Mouse (Mus musculus) kidney, embryonic 14.5 days (tissue): ENCODE data around the gene Gm28230. TPM values are rescaled to one million over a fixed set of nuclear protein-coding genes. Genes with fewer than 3 reads are reported as not detected.

ENCODE experiments used
- ATAC-seq: fragments of 200-750 bp; cut with Nextera tagmentation; 2 replicates; pipeline ENCODE4 v1.8.0; 2017; ENCODE audit warnings: moderate number of reproducible peaks, mild to moderate bottlenecking, moderate TSS enrichment, moderate library complexity; ENCODE audit not compliant: low FRiP score, low TSS enrichment
- H3K27ac ChIP-seq: fragments of 300-500 bp; sonication (generic); 2 replicates; pipeline ENCODE4 v1.5.1; 2014; ENCODE audit warnings: low read depth, mild to moderate bottlenecking, low read length, moderate library complexity, mixed read lengths
- H3K27me3 ChIP-seq: fragments of 300-500 bp; sonication (generic); 2 replicates; pipeline ENCODE4 v1.6.1; 2014; ENCODE audit warnings: mild to moderate bottlenecking, low read length; ENCODE audit not compliant: control insufficient read depth, insufficient read depth
- H3K36me3 ChIP-seq: fragments of 300-500 bp; sonication (generic); 2 replicates; pipeline ENCODE4 v1.6.1; 2014; ENCODE audit warnings: low read length, mixed read lengths; ENCODE audit not compliant: control insufficient read depth, insufficient read depth
- H3K4me1 ChIP-seq: fragments of 300-500 bp; sonication (generic); 2 replicates; pipeline ENCODE4 v1.6.1; 2014; ENCODE audit warnings: low read length, mixed read lengths; ENCODE audit not compliant: control insufficient read depth, insufficient read depth
- H3K4me2 ChIP-seq: fragments of 300-500 bp; sonication (generic); replicated peaks from 2 replicates; pipeline ENCODE4 v1.6.1; 2014; ENCODE audit warnings: low read depth, mild to moderate bottlenecking, low read length
- H3K4me3 ChIP-seq: fragments of 300-500 bp; sonication (generic); 2 replicates; pipeline ENCODE4 v1.5.1; 2014; ENCODE audit warnings: mild to moderate bottlenecking, low read length
- H3K9ac ChIP-seq: fragments of 300-500 bp; sonication (generic); 2 replicates; pipeline ENCODE4 v1.6.1; 2014; ENCODE audit warnings: low read depth, mild to moderate bottlenecking, low read length, moderate library complexity
- H3K9me3 ChIP-seq: fragments of 300-500 bp; sonication (generic); 2 replicates; pipeline ENCODE4 v1.6.1; 2016; ENCODE audit warnings: low read length; ENCODE audit not compliant: control insufficient read depth
- WGBS: fragments of 180-500 bp; shearing (Covaris S2); extraction: QIAGEN DNeasy Blood & Tissue Kit; methylation state at CpG from one replicate; pipeline ENCODE4 v1.1.7; 2014; 5-methylcytosine and 5-hydroxymethylcytosine counted together
- polyA plus RNA-seq: library from polyadenylated mRNA; unstranded; fragments of >200 nt; fragmentation: Nextera tagmentation; extraction: Ambion mirVana; gene quantifications from 2 replicates; pipeline ENCODE4 v1.2.1, GENCODE M21; 2014

Gm28230 gene
- polyA plus RNA-seq, 1 experiment from 2014 or later = 2.3 TPM

DNA sequence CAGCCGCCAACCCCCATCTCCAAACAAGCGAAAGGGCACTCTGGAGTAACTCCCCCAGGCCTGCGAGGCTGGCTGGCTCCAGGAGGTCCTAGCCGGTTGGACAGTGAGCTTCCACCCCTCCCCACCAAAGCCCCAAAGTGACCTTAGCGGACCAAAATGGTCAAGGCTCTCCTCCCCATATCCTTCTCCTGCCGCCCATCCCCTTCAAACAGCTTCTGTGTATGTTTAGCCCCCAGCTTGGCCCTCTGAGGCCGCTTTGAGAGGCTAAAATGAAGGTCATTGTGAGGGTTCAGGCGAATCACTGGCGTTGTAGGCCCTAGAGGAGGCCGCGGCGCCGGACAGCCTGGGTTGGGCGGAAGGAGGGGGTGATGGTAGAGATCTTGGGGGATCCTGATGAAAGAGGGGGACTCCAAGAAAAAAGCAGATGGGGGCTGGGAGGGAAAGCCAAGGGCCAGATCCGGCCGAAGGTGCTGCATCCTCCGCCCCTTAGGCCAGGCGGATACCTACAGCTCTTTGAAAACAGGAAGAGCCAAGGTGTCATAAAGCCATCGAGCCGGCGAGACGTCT lies 25.9 kb upstream of the Gm28230 start:
- H3K9me3 ChIP-seq = no peaks in the 10 kb centered on the region
- no peaks in the 10 kb centered on the region for H3K27me3 ChIP-seq
- peak overlapping the region; percentile 85 for H3K4me3 ChIP-seq
- peaks cover 3% of the 10 kb centered on the region; the same call in 1 of the 2 replicates for H3K36me3 ChIP-seq
- peak overlapping the region; percentile 85 for H3K4me2 ChIP-seq
- peak overlapping the region; percentile 99 for H3K9ac ChIP-seq
- peak; percentile 6; the same call in 1 of the 2 replicates for ATAC-seq
- H3K27ac ChIP-seq = peak overlapping the region; percentile 99
- peaks cover 26% of the 10 kb centered on the region; the same call in 1 of the 2 replicates for H3K4me1 ChIP-seq
- WGBS = 7% methylated on average over 22 of the region's 22 CpGs

DNA sequence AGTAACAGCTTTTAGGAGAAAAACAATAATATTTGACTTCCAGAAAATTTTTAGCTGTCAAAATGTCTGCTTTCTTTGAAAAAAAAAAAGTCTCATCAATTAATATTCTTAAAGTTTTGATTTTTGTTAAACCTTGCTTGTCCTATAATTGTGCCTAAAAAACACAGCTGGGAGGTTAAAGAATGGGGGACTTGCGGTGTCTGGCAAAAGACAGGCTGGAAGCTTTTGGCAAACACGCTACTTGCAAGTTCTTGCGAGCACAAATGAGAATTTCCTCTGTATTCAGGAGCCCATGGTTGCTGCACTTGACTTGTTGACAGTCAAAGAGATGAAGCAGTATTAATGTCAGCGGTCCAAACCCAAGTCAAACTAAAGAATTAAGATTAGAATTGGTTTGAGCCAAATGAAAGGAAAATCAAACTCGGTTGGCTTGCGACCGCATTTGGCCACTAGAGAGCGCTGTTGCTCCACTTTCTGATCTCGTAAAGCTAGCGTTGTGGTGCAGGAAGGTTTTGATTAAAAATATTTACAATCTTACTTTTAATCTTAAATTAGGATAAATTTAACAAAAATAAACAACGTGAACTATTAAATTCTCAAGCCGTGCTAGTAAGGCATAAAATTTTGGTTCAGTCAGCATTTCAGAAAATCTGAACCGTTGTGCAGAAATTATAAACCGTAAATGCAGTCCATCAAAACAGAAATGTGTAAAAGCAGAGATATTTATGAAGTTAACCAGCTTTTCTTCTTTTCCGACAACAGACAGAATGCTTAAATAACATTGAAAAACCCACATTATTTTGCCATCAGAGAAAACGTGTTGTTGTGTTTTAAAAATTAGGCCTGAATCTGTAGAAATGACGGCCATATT lies 24.3 kb upstream of the Gm28230 start:
- Histone ChIP-seq H3K4me2 (peak overlapping the region; percentile 56), H3K9me3 (no peaks in the 10 kb centered on the region), H3K27ac (peak overlapping the region; percentile 49; the same call in 1 of the 2 replicates), H3K4me3 (peak overlapping the region; percentile 2; the same call in 1 of the 2 replicates), H3K27me3 (no peaks in the 10 kb centered on the region), H3K36me3 (no peaks in the 10 kb centered on the region), H3K4me1 (peaks cover 13% of the 10 kb centered on the region; the same call in 1 of the 2 replicates), H3K9ac (no peak overlapping the region)
- WGBS = 11% methylated on average over 17 of the region's 17 CpGs
- no peak for ATAC-seq

DNA sequence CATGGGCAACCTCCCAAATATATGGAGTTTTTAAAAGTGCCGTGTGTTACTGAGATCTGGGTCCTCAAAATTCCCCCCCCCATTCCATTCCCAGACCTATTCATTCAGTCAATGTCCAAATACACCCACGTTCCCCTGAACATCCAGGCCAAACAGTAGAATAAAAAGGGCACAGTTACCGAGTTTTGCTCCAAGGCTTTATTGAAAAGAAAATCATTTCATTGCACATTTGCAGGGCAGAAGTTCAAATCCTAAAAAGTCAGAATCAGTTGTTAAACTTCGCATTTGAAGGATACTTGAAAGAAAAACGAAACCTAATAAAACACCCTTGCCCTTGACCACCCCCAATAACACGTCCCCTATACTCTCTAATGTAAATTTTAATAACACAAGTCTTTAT lies 23.7 kb upstream of the Gm28230 start:
- Histone ChIP-seq H3K27ac (peak overlapping the region; percentile 49; the same call in 1 of the 2 replicates), H3K9me3 (no peaks in the 10 kb centered on the region), H3K9ac (no peak overlapping the region), H3K4me1 (peaks cover 20% of the 10 kb centered on the region; the same call in 1 of the 2 replicates), H3K27me3 (no peaks in the 10 kb centered on the region), H3K4me2 (peak overlapping the region; percentile 56), H3K4me3 (peak overlapping the region; percentile 2; the same call in 1 of the 2 replicates), H3K36me3 (no peaks in the 10 kb centered on the region)
- 27% methylated on average over 6 of the region's 6 CpGs for WGBS
- ATAC-seq = no peak

DNA sequence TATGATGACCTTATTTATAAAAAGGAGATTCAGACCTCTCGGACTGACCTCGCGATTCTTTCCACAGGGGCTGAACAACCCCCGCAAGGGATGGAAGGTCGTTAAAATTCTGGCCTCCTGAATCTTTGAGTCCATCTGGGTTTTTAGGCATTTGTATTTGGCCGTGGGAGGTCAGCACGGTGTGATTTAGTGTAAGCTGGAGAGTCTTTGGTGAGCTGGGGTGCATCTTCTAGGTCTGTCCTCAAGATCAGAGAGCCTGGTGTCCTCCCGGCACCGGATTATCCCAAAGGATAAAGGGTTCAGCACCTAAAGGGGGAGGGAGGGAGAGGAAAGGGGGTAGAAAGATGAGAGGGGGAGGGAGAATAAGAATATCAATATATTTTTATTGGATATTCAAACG lies 23.2 kb upstream of the Gm28230 start:
- ATAC-seq = no peak
- peak overlapping the region; percentile 79 for H3K4me3 ChIP-seq
- WGBS = 12% methylated on average over 10 of the region's 10 CpGs
- peak overlapping the region; percentile 56 for H3K4me2 ChIP-seq
- no peaks in the 10 kb centered on the region for H3K27me3 ChIP-seq
- peaks cover 21% of the 10 kb centered on the region; the same call in 1 of the 2 replicates for H3K4me1 ChIP-seq
- peak overlapping the region; percentile 100 for H3K9ac ChIP-seq
- H3K27ac ChIP-seq = peak overlapping the region; percentile 100
- no peaks in the 10 kb centered on the region for H3K36me3 ChIP-seq
- no peaks in the 10 kb centered on the region for H3K9me3 ChIP-seq

DNA sequence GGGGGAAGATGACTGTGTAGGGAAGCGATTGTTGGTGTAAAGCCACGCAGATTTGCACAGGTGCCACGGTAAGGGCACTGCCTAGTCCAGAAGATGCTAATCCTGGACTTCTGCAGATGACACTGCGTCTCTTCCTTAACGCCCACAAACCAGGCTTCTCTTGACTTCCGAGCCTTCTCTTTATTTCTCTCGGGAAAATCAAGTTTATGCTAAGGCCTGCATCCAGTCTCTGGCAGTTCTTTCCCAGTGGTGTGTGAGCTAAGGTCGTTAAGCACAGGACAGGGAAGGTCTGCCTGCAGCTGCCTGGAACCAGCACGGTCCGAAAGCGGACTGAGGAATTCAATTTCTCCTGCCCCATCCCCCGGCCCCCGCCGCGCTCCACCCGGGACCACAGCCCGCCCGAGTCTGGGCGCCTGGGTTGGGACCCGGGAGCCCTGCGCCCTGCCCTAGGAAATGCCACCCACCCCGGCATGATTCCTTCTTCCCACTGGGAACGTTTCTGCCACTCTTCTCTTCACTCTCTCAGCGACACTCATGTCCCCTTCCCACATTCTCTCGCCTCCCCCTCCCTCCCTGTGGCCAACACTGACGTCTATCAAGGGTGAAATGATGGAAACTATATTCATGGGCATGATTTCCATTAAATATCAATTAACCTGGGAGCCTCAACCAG lies 22.7 kb upstream of the Gm28230 start:
- Histone ChIP-seq H3K27ac (peak overlapping the region; percentile 100), H3K36me3 (no peaks in the 10 kb centered on the region), H3K4me3 (peak overlapping the region; percentile 79), H3K4me2 (peak overlapping the region; percentile 56), H3K27me3 (no peaks in the 10 kb centered on the region), H3K4me1 (peaks cover 27% of the 10 kb centered on the region; the same call in 1 of the 2 replicates), H3K9me3 (no peaks in the 10 kb centered on the region), H3K9ac (peak overlapping the region; percentile 100)
- 4% methylated on average over 26 of the region's 26 CpGs for WGBS
- ATAC-seq = peak; percentile 16; the same call in 1 of the 2 replicates

DNA sequence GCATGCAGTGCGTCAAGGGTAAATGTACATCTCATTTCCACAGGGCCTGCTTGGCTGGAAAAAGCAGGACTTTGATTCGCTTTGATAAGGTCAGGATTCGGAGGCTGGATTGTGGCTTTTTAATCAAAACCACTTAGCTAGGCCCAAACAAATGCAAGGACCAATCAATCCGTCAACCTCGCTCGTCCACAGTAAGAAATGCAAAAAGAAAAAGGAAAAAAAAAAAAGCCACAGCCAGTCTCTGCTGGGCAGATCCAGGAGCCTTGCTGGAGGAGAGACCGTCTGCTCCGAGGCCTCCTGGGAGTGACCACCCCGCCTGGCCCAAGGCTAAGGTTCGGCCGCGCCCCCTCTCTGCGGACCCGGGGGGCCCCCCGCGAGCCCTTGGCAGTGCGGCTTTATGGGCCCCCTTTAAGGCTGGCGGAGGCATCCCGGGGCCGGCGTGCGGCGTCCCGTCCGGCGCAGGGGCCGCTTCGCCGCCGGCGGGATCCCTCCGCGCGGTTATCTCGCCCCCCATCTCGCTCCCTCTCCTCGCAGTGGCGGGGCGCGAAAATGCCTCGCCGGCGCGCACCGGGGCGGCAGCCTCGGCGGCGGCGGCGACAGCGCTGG lies 22.0 kb upstream of the Gm28230 start, which contains the start of gene Hoxd8:
Gene Hoxd8 (plus strand): TSS at position 223 of the 606 bp plus-strand sequence.
- Histone ChIP-seq H3K9ac (peak within 1 kb of the TSS; percentile 100), H3K4me1 (peaks cover 33% of the 10 kb centered on the region; the same call in 1 of the 2 replicates), H3K4me3 (peak within 1 kb of the TSS; percentile 79), H3K4me2 (peak within 1 kb of the TSS; percentile 56), H3K27ac (peak within 1 kb of the TSS; percentile 100), H3K36me3 (no peaks in the 10 kb centered on the region), H3K9me3 (no peaks in the 10 kb centered on the region), H3K27me3 (no peaks in the 10 kb centered on the region)
- 1% methylated on average over 47 of the region's 52 CpGs for WGBS
- ATAC-seq = peak; percentile 65

DNA sequence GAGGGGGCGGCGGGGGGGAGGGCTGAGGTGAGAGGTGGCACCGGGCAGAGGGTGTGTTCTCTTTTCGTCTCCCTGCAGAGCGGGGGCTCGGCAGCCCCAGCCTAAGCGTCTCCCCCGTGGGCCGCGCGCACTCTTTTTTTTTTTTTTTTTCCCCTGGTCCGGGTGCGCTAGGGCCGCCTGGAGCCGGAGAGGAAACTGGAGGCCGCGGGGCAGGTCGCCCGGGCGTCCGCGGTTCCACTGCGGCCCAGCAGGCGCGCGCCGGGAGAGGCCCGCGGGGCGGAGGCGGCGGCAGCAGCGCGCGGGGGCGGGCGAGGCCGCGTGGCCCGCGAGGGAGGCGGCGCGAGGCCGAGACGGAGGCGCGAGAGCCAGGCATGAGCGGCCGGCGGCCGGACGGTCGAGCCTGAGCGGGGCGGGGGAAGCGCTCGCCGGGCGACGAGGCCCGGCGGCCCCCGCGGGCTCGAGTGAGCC lies 21.5 kb upstream of the Gm28230 start:
- H3K36me3 ChIP-seq = no peaks in the 10 kb centered on the region
- peak overlapping the region; percentile 79 for H3K4me3 ChIP-seq
- H3K4me2 ChIP-seq = peak overlapping the region; percentile 56
- peak overlapping the region; percentile 100 for H3K9ac ChIP-seq
- H3K4me1 ChIP-seq = peaks cover 38% of the 10 kb centered on the region; the same call in 1 of the 2 replicates
- ATAC-seq = peak; percentile 33
- peak overlapping the region; percentile 100 for H3K27ac ChIP-seq
- H3K27me3 ChIP-seq = no peaks in the 10 kb centered on the region
- 0% methylated on average over 58 of the region's 66 CpGs for WGBS
- H3K9me3 ChIP-seq = no peaks in the 10 kb centered on the region

DNA sequence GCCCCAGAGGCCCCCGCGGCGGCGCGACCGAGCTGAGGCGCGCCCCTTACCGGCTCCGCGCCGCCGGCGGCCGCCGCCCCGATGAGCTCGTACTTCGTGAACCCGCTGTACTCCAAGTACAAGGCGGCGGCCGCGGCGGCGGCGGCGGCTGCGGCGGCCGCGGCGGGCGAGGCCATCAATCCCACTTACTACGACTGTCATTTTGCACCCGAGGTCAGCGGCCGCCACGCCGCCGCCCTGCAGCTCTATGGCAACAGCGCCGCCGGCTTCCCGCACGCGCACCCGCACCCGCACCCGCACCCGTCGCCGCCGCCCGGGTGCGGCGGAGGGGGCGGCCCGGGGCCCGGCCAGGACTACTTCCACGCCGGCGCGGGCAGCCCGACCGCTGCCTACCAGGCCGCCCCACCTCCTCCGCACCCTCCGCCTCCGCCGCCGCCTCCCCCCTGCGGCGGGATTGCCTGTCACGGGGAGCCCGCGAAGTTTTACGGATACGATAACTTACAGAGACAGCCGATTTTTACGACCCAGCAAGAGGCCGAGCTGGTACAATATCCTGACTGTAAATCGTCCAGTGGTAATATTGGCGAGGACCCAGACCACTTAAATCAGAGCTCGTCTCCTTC lies 20.9 kb upstream of the Gm28230 start:
- Histone ChIP-seq H3K27ac (peak overlapping the region; percentile 100), H3K4me2 (peak overlapping the region; percentile 56), H3K9me3 (no peaks in the 10 kb centered on the region), H3K27me3 (no peaks in the 10 kb centered on the region), H3K4me1 (peaks cover 35% of the 10 kb centered on the region), H3K9ac (peak overlapping the region; percentile 100), H3K4me3 (peak overlapping the region; percentile 79), H3K36me3 (no peaks in the 10 kb centered on the region)
- ATAC-seq = peak; percentile 54
- whole genome bisulfite sequencing = under 1% methylated on average over 48 of the region's 85 CpGs
